Mouse (Mus musculus): Measurements from ENCODE around the gene Ctbp2.

Gene Ctbp2

GRCm38 (mm10) chr7:132940569-132940968 is 183.6 kb downstream of the Ctbp2 start:
- in situ Hi-C loops (cut with MseI, MboI): no loop called here

- in situ Hi-C loops (cut with MseI, MboI): no loop called here
Measured at GRCm38 (mm10) chr7:132939118-132939517, 185.0 kb downstream of the Ctbp2 start.

All from mouse trophoblast stem cell (cell line).